Mouse (Mus musculus): ENCODE data around the gene Prr19.

DNA sequence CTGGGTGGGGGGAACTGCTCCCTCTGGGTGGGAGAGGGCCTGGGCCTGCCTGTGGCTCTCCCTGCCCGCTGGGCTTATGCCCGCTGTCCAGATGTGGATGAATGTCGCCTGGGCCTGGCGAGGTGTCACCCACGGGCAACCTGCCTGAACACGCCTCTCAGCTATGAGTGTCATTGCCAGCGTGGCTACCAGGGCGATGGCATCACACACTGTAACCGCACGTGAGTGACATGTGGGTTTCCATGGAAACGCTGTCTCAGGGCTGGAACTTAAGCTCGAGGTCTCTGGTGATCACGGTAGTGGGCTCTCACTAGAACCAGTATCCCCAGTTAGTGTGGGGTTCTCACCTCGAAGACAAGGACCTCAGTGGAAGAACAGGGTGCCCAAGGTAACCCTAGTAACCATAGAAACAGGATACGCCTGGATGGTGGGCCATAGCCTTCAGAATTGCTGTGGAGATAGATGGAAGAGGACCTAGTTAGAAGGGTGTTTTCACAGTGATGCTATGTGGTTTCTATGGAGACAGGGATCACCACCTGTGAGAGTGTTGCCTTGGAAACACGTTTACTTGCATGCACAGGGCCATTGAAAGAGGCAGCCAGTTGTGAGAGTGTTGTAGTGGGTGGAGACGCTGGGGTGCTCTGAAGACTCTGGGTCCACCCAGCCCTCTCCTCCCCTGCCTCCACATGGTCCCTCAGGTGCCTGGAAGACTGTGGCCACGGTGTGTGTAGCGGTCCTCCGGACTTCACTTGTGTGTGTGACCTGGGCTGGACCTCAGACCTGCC lies 40.0 kb downstream of the Prr19 start:
- TF ChIP-seq CTCF (IDR thresholded peaks at IDR 0.05; ENCODE audit: borderline replicate concordance, insufficient read depth, low read length), result no peak
- TF ChIP-seq POLR2A (IDR thresholded peaks at IDR 0.05; ENCODE audit: low read depth, low read length), result no peak
